Mouse (Mus musculus): ENCODE data around the gene Ezh1.

Gene Ezh1

GRCm38 (mm10) chr11:101185441-101185840 lies 40.8 kb downstream of the Ezh1 start:
- peaks cover 33% of the 10 kb centered on the region for H3K27me3 ChIP-seq (ENCODE audit: insufficient read depth, low read length)
- no peaks in the 10 kb centered on the region for H3K9me3 ChIP-seq (ENCODE audit: low read length)
- H3K4me3 ChIP-seq (replicated peaks; ENCODE audit: low read length): no peak overlapping the region
- peaks cover 28% of the 10 kb centered on the region for H3K4me1 ChIP-seq (replicated peaks; ENCODE audit: low read depth, low read length)
- H3K36me3 ChIP-seq (ENCODE audit: insufficient read depth, low read length): no peaks in the 10 kb centered on the region
- TF ChIP-seq NANOG (IDR thresholded peaks at IDR 0.05; ENCODE audit: borderline replicate concordance, low read length) (no peak), CTCF (conservative IDR thresholded peaks at IDR 0.05; ENCODE audit: low read length) (no peak), POU5F1 (IDR thresholded peaks at IDR 0.05; ENCODE audit: borderline replicate concordance, low read length) (no peak)

GRCm38 (mm10) chr11:101184984-101185383 lies 41.3 kb downstream of the Ezh1 start:
- H3K36me3 ChIP-seq (ENCODE audit: insufficient read depth, low read length): no peaks in the 10 kb centered on the region
- H3K4me3 ChIP-seq (replicated peaks; ENCODE audit: low read length): no peak overlapping the region
- H3K9me3 ChIP-seq (ENCODE audit: low read length): no peaks in the 10 kb centered on the region
- TF ChIP-seq NANOG (IDR thresholded peaks at IDR 0.05; ENCODE audit: borderline replicate concordance, low read length): no peak
- no peak for TF ChIP-seq CTCF (conservative IDR thresholded peaks at IDR 0.05; ENCODE audit: low read length)
- no peak for TF ChIP-seq POU5F1 (IDR thresholded peaks at IDR 0.05; ENCODE audit: borderline replicate concordance, low read length)
- H3K4me1 ChIP-seq (replicated peaks; ENCODE audit: low read depth, low read length): peaks cover 26% of the 10 kb centered on the region
- peaks cover 33% of the 10 kb centered on the region for H3K27me3 ChIP-seq (ENCODE audit: insufficient read depth, low read length)

GRCm38 (mm10) chr11:101182771-101183517 lies 43.3 kb downstream of the Ezh1 start:
- H3K4me1 ChIP-seq (replicated peaks; ENCODE audit: low read depth, low read length): peaks cover 22% of the 10 kb centered on the region
- H3K4me3 ChIP-seq (replicated peaks; ENCODE audit: low read length): no peak overlapping the region
- TF ChIP-seq CTCF (conservative IDR thresholded peaks at IDR 0.05; ENCODE audit: low read length) (no peak), NANOG (IDR thresholded peaks at IDR 0.05; ENCODE audit: borderline replicate concordance, low read length) (no peak), POU5F1 (IDR thresholded peaks at IDR 0.05; ENCODE audit: borderline replicate concordance, low read length) (no peak)

DNA sequence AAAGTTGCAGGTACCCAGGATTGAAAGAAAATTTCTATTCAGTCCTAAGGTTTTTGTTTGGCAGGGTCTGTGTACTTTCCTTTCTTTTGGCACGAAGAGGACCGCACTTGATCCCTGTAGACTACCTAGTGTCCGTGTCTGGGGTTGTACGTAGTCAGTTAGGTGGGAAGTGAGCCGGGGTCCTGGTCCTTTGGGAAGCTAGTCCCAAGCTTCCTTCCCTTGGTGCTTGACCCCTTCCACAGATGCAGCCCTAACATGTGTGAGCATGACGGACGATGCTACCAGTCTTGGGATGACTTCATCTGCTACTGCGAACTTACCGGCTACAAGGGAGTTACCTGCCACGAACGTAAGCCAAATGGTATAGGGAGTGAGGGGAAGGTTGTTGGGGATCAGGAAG lies 44.3 kb downstream of the Ezh1 start:
- peaks cover 32% of the 10 kb centered on the region for H3K4me1 ChIP-seq (replicated peaks; ENCODE audit: low read depth, low read length)
- no peak for TF ChIP-seq POU5F1 (IDR thresholded peaks at IDR 0.05; ENCODE audit: borderline replicate concordance, low read length)
- TF ChIP-seq CTCF (conservative IDR thresholded peaks at IDR 0.05; ENCODE audit: low read length): no peak
- no peak for TF ChIP-seq NANOG (IDR thresholded peaks at IDR 0.05; ENCODE audit: borderline replicate concordance, low read length)
- H3K4me3 ChIP-seq (replicated peaks; ENCODE audit: low read length): no peak overlapping the region
- no peaks in the 10 kb centered on the region for H3K36me3 ChIP-seq (ENCODE audit: insufficient read depth, low read length)
- peaks cover 62% of the 10 kb centered on the region for H3K27me3 ChIP-seq (ENCODE audit: insufficient read depth, low read length)
- H3K9me3 ChIP-seq (ENCODE audit: low read length): no peaks in the 10 kb centered on the region

More at GRCm38 (mm10) chr11:101182771-101183517, 43.3 kb downstream of the Ezh1 start:
- peaks cover 52% of the 10 kb centered on the region for H3K27me3 ChIP-seq (ENCODE audit: insufficient read depth, low read length)
- H3K9me3 ChIP-seq (ENCODE audit: low read length): no peaks in the 10 kb centered on the region
- H3K36me3 ChIP-seq (ENCODE audit: insufficient read depth, low read length): no peaks in the 10 kb centered on the region

DNA sequence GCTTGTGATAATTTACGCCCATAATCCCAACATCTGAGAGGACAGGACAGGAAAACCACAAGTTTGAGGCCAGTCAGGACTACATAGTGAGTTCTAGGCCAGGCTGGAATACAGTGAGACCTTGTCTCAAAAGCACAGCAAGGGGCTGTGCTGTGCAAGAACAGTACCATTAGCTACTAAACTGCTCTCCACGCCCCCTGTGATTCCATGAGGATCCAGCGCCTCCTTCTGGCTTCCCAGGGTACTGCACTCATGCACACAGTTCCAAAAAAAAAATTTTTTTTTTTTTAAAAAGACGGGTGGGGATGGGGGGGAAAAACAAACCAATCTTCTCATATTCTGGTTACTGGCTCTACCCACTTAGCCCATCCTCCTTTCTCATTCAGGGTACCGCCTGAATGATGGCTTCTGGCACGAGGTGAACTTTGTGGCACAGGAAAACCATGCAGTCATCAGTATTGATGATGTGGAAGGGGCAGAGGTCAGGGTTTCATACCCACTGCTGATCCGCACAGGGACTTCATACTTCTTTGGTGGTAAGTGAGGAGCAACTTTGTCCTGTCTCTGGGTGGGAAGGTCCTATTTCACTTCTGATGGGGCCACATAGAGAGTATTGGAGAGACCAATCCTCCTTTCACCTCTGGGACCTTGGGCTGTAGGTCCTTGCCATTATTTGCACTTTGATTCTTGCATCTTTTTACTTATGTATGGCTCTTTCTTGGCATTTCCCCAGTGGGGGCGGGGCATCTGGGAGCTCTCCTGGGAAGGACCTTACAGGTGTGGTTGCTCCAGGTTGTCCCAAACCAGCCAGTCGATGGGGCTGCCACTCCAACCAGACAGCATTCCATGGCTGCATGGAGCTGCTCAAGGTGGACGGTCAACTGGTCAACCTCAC lies 45.2 kb downstream of the Ezh1 start:
- no peak for TF ChIP-seq NANOG (IDR thresholded peaks at IDR 0.05; ENCODE audit: borderline replicate concordance, low read length)
- TF ChIP-seq CTCF (conservative IDR thresholded peaks at IDR 0.05; ENCODE audit: low read length): peak; percentile 83
- no peaks in the 10 kb centered on the region for H3K36me3 ChIP-seq (ENCODE audit: insufficient read depth, low read length)

DNA sequence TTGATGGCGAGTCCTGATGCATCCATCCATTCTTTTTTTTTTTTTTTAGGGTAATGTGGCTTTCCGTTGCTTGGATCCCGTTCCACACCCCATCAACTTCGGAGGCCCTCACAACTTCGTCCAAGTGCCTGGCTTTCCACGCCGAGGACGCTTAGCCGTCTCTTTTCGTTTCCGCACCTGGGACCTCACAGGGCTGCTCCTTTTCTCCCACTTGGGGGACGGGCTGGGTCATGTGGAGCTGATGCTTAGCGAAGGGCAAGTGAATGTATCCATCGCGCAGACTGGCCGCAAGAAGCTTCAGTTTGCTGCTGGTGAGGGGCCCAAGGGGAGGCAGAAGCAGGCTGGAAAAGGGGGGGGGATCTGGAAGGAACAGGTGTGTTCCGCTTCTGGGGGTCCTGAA lies 46.0 kb downstream of the Ezh1 start:
- Histone ChIP-seq H3K4me3 (replicated peaks; ENCODE audit: low read length) (no peak overlapping the region), H3K4me1 (replicated peaks; ENCODE audit: low read depth, low read length) (peaks cover 48% of the 10 kb centered on the region), H3K27me3 (ENCODE audit: insufficient read depth, low read length) (peaks cover 78% of the 10 kb centered on the region), H3K36me3 (ENCODE audit: insufficient read depth, low read length) (no peaks in the 10 kb centered on the region), H3K9me3 (ENCODE audit: low read length) (no peaks in the 10 kb centered on the region)
- no peak for TF ChIP-seq NANOG (IDR thresholded peaks at IDR 0.05; ENCODE audit: borderline replicate concordance, low read length)
- TF ChIP-seq CTCF (conservative IDR thresholded peaks at IDR 0.05; ENCODE audit: low read length): no peak
- TF ChIP-seq POU5F1 (IDR thresholded peaks at IDR 0.05; ENCODE audit: borderline replicate concordance, low read length): no peak

More for the DNA sequence above, 45.2 kb downstream of the Ezh1 start:
- Histone ChIP-seq H3K27me3 (ENCODE audit: insufficient read depth, low read length) (peaks cover 71% of the 10 kb centered on the region), H3K4me3 (replicated peaks; ENCODE audit: low read length) (no peak overlapping the region), H3K4me1 (replicated peaks; ENCODE audit: low read depth, low read length) (peaks cover 41% of the 10 kb centered on the region), H3K9me3 (ENCODE audit: low read length) (no peaks in the 10 kb centered on the region)

GRCm38 (mm10) chr11:101179306-101179705 lies 47.0 kb downstream of the Ezh1 start:
- Histone ChIP-seq H3K27me3 (ENCODE audit: insufficient read depth, low read length) (peaks cover 82% of the 10 kb centered on the region), H3K4me1 (replicated peaks; ENCODE audit: low read depth, low read length) (peaks cover 53% of the 10 kb centered on the region), H3K36me3 (ENCODE audit: insufficient read depth, low read length) (no peaks in the 10 kb centered on the region), H3K4me3 (replicated peaks; ENCODE audit: low read length) (no peak overlapping the region), H3K9me3 (ENCODE audit: low read length) (no peaks in the 10 kb centered on the region)
- TF ChIP-seq NANOG (IDR thresholded peaks at IDR 0.05; ENCODE audit: borderline replicate concordance, low read length): no peak
- no peak for TF ChIP-seq POU5F1 (IDR thresholded peaks at IDR 0.05; ENCODE audit: borderline replicate concordance, low read length)
- no peak for TF ChIP-seq CTCF (conservative IDR thresholded peaks at IDR 0.05; ENCODE audit: low read length)
